Mouse (Mus musculus) monocyte, adult 5-6 weeks (primary cell): ENCODE measurements around the gene Thsd4. TPM values are rescaled to one million over a fixed set of nuclear protein-coding genes. Genes with fewer than 3 reads are reported as not detected.
"Not testable (repeated sequence)": the region's sequence is repeated elsewhere in the genome, so short reads cannot be mapped to it uniquely, and the experiment has no call there.

ENCODE experiments used
- ATAC-seq: fragments of 153-309, 156-312 bp; replicated peaks from 2 replicates; pipeline ENCODE4 v1.8.0; 2017; ENCODE audit warnings: mild to moderate bottlenecking; ENCODE audit not compliant: low TSS enrichment, insufficient number of reproducible peaks, severe bottlenecking, poor library complexity, low FRiP score
- total RNA-seq: library from RNA; stranded (forward); fragments of 200-1000, 200-491, 200-594 nt; gene quantifications from 3 replicates; pipeline ENCODE4 v1.2.3, GENCODE M21; 2017

Thsd4 gene
- total RNA-seq, 1 experiment from 2014 or later = not detected

GRCm38 (mm10) chr9:59955199-59955598, 566.6 kb downstream of the Thsd4 start:
- ATAC-seq = no peak

GRCm38 (mm10) chr9:59953556-59953955, 568.3 kb downstream of the Thsd4 start:
- no peak for ATAC-seq

GRCm38 (mm10) chr9:59952515-59953070, 569.3 kb downstream of the Thsd4 start:
- no peak for ATAC-seq

GRCm38 (mm10) chr9:59951943-59952342, 569.9 kb downstream of the Thsd4 start:
- no peak for ATAC-seq

GRCm38 (mm10) chr9:59951001-59951750, 570.7 kb downstream of the Thsd4 start:
- ATAC-seq = no peak

- ATAC-seq = no peak
Measured at GRCm38 (mm10) chr9:59949981-59950380, 571.9 kb downstream of the Thsd4 start.

- ATAC-seq = no peak
Measured at GRCm38 (mm10) chr9:59949511-59949910, 572.3 kb downstream of the Thsd4 start.

- no peak for ATAC-seq
Measured at GRCm38 (mm10) chr9:59948691-59949250, 573.1 kb downstream of the Thsd4 start.

GRCm38 (mm10) chr9:59948226-59948625, 573.6 kb downstream of the Thsd4 start:
- ATAC-seq = no peak

- no peak for ATAC-seq
Measured at GRCm38 (mm10) chr9:59947271-59947670, 574.6 kb downstream of the Thsd4 start.

- no peak for ATAC-seq
Measured at GRCm38 (mm10) chr9:59945241-59945640, 576.6 kb downstream of the Thsd4 start.

- ATAC-seq = no peak
Measured at GRCm38 (mm10) chr9:59943826-59944225, 578.0 kb downstream of the Thsd4 start.

- no peak for ATAC-seq
Measured at GRCm38 (mm10) chr9:59942501-59943085, 579.3 kb downstream of the Thsd4 start.

GRCm38 (mm10) chr9:59941885-59942350, 579.9 kb downstream of the Thsd4 start:
- no peak for ATAC-seq

- no peak for ATAC-seq
Measured at GRCm38 (mm10) chr9:59940913-59941884, 580.6 kb downstream of the Thsd4 start.

GRCm38 (mm10) chr9:59939691-59940090, 582.2 kb downstream of the Thsd4 start:
- no peak for ATAC-seq

GRCm38 (mm10) chr9:59938529-59938928, 583.3 kb downstream of the Thsd4 start:
- no peak for ATAC-seq

GRCm38 (mm10) chr9:59935866-59936265, 586.0 kb downstream of the Thsd4 start:
- not testable (repeated sequence) for ATAC-seq

- no peak for ATAC-seq
Measured at GRCm38 (mm10) chr9:59930248-59930647, 591.6 kb downstream of the Thsd4 start.
